Mouse (Mus musculus): ENCODE results near the gene Fam19a5. TPM values are rescaled to one million over a fixed set of nuclear protein-coding genes. Genes with fewer than 3 reads are reported as not detected.

Fam19a5 gene
- polyA plus RNA-seq, 1 experiment: 1.8 TPM

DNA sequence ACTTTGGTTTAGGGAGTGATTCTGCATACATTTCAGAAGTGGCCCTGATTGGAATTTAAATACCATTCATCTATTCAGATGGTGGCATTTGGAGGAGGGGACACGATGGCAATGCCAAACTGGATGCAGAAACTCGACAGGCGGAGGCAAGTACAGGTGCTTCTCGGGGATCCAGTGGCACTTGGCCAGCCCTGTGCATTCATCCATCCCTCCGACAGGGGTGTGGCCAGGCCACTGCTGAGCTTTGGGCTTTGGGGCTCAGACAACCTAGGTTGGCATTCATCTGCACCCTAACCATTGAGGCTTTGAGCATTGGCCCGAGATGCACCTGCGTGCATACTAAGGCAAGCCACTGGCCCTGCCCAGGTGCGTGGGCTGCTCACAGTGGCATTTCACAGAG lies 52.6 kb downstream of the Fam19a5 start:
- H3K4me3 ChIP-seq (ENCODE audit: low read depth, low read length): no peak overlapping the region
- TF ChIP-seq CTCF (IDR thresholded peaks at IDR 0.05; ENCODE audit: extremely low read depth, insufficient read length, insufficient replicate concordance, low read depth, low read length) (no peak), POLR2A (IDR thresholded peaks at IDR 0.05; ENCODE audit: low read depth, low read length) (no peak)
- H3K27ac ChIP-seq (ENCODE audit: insufficient read depth, low read depth, low read length): no peak overlapping the region
- no peaks in the 10 kb centered on the region for H3K36me3 ChIP-seq (ENCODE audit: control insufficient read depth, insufficient read depth, low read length)
- H3K27me3 ChIP-seq (ENCODE audit: control insufficient read depth, insufficient read depth, low read length): no peaks in the 10 kb centered on the region
- 83% methylated on average over 8 of the region's 8 CpGs for WGBS
- H3K4me1 ChIP-seq (ENCODE audit: control insufficient read depth, insufficient read depth, insufficient read length, low read length): no peaks in the 10 kb centered on the region

DNA sequence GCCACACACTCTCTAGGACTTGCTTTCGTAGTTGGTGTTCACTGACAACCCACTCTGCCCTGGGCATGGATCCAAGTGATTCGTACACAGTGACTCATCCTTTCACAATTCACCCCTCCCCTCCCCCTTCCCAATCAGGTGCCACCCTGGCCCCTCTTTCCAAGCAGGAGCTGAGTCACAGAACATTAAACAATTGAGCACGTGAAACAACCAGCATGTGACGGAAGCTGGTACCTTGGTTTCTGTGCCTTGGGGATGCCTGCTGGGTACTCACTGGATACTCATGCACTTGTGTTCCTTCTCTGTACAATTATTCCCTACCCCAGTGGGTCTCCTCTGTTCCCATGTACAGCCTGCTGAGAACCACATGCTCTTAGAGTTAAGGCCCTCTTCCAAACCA lies 53.0 kb downstream of the Fam19a5 start:
- Histone ChIP-seq H3K27ac (ENCODE audit: insufficient read depth, low read depth, low read length) (no peak overlapping the region), H3K4me1 (ENCODE audit: control insufficient read depth, insufficient read depth, insufficient read length, low read length) (no peaks in the 10 kb centered on the region), H3K4me3 (ENCODE audit: low read depth, low read length) (no peak overlapping the region), H3K27me3 (ENCODE audit: control insufficient read depth, insufficient read depth, low read length) (no peaks in the 10 kb centered on the region), H3K36me3 (ENCODE audit: control insufficient read depth, insufficient read depth, low read length) (no peaks in the 10 kb centered on the region)
- 48% methylated on average over 4 of the region's 4 CpGs for WGBS
- TF ChIP-seq CTCF (IDR thresholded peaks at IDR 0.05; ENCODE audit: extremely low read depth, insufficient read length, insufficient replicate concordance, low read depth, low read length) (no peak), POLR2A (IDR thresholded peaks at IDR 0.05; ENCODE audit: low read depth, low read length) (no peak)

DNA sequence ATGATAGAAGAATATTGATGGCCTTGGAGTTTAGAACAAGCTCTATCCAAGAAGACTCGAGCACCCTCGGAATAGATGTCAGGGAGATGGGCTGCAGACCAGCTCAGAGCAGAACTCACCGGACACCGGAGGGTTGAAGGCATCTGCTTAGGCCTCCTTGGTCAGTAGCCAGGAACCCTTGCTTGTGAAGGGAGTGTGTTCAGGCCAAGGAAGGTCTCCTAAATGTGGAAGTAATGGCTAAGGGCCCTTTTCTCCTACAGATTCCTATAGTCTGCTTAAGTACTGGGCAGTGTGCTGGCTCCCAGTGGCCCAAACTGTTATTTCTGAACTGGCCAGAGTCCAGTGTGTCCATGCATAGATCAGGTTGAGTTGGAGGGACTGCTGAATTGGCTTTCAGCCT lies 53.7 kb downstream of the Fam19a5 start:
- Histone ChIP-seq H3K27ac (ENCODE audit: insufficient read depth, low read depth, low read length) (no peak overlapping the region), H3K36me3 (ENCODE audit: control insufficient read depth, insufficient read depth, low read length) (no peaks in the 10 kb centered on the region), H3K27me3 (ENCODE audit: control insufficient read depth, insufficient read depth, low read length) (no peaks in the 10 kb centered on the region), H3K4me3 (ENCODE audit: low read depth, low read length) (no peak overlapping the region), H3K4me1 (ENCODE audit: control insufficient read depth, insufficient read depth, insufficient read length, low read length) (no peaks in the 10 kb centered on the region)
- no peak for TF ChIP-seq POLR2A (IDR thresholded peaks at IDR 0.05; ENCODE audit: low read depth, low read length)
- no peak for TF ChIP-seq CTCF (IDR thresholded peaks at IDR 0.05; ENCODE audit: extremely low read depth, insufficient read length, insufficient replicate concordance, low read depth, low read length)
- 85% methylated on average over 4 of the region's 4 CpGs for WGBS

DNA sequence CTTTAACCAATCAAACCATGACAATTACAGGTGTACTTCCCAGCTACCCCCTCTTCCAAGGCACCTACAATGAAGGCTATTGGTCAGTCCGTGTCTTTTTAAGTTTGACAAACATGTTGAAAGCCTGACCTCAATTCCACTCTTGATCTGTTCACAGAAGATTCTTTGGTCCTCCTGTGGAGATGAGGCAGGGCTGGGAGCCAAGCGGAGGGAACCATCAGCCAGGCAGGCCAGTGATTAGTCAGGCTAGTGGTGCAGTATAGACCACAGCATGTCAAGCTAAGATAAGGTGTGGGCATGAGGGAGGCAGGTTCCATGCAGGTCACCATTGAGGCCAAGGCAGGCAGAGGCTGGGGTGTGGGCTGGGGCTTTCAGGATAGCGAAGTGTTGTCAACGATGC lies 54.5 kb downstream of the Fam19a5 start:
- no peaks in the 10 kb centered on the region for H3K27me3 ChIP-seq (ENCODE audit: control insufficient read depth, insufficient read depth, low read length)
- H3K4me1 ChIP-seq (ENCODE audit: control insufficient read depth, insufficient read depth, insufficient read length, low read length): no peaks in the 10 kb centered on the region
- WGBS: 86% methylated on average over 4 of the region's 4 CpGs
- no peak overlapping the region for H3K27ac ChIP-seq (ENCODE audit: insufficient read depth, low read depth, low read length)
- TF ChIP-seq POLR2A (IDR thresholded peaks at IDR 0.05; ENCODE audit: low read depth, low read length) (no peak), CTCF (IDR thresholded peaks at IDR 0.05; ENCODE audit: extremely low read depth, insufficient read length, insufficient replicate concordance, low read depth, low read length) (no peak)
- H3K36me3 ChIP-seq (ENCODE audit: control insufficient read depth, insufficient read depth, low read length): no peaks in the 10 kb centered on the region
- no peak overlapping the region for H3K4me3 ChIP-seq (ENCODE audit: low read depth, low read length)

DNA sequence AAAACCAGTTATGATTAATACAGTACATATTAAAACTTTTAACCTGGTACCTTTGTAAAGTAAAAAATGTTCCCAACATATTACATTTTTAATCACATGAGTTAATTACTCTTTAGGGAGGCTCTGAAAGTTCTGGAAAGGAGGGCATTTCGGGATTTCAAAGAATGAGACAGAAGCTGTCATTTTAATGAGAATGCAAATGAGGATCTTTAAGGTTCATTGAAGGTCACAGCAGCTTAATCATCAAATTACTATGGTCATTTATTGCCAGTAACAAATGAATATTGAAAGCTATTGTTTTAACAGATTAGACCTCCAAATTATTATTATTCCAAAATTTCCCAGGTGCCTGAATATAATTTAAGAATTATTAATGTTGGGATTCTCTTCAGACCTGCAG lies 59.2 kb downstream of the Fam19a5 start:
- H3K36me3 ChIP-seq (ENCODE audit: control insufficient read depth, insufficient read depth, low read length): no peaks in the 10 kb centered on the region
- H3K4me3 ChIP-seq (ENCODE audit: low read depth, low read length): no peak overlapping the region
- TF ChIP-seq CTCF (IDR thresholded peaks at IDR 0.05; ENCODE audit: extremely low read depth, insufficient read length, insufficient replicate concordance, low read depth, low read length) (no peak), POLR2A (IDR thresholded peaks at IDR 0.05; ENCODE audit: low read depth, low read length) (no peak)
- H3K27me3 ChIP-seq (ENCODE audit: control insufficient read depth, insufficient read depth, low read length): no peaks in the 10 kb centered on the region
- no peak overlapping the region for H3K27ac ChIP-seq (ENCODE audit: insufficient read depth, low read depth, low read length)
- 78% methylated on average over 1 of the region's 1 CpGs for WGBS
- H3K4me1 ChIP-seq (ENCODE audit: control insufficient read depth, insufficient read depth, insufficient read length, low read length): no peaks in the 10 kb centered on the region

DNA sequence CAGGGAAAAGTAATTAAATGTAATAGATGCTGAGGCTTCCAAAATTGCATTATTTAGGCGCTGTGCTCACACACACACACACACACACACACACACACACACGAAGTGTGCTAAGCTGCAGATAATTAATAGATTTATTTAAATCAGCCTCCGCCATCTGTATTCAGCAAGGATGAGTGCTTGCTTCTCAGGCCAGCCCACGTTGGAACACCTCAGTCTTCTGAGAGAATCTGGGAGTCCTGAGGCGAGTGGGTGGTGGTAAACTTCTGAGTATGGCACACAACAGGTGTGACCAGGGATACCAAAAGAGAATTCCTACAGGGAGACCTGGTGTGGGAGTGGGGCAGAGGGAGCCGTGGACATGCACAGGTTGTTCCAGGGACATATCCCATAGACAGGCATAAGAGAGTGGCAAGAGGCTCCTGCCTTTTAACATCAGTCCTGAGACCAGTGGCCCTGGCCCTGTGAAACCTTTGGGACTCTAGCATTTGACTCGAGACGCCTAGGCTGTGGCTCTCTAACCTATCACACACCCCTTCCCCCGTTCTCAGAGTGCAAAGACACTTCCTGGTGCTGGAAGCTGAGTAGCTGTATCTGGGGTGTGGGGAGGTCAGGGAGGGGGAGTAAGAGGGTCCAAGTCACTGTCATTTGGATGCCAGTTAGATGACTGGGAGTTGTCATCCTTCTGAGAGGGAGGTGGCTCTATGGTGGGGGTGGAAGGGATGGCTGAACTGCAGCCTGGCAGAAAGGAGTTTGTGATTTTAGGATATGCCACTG lies 61.6 kb downstream of the Fam19a5 start:
- WGBS: 55% methylated on average over 9 of the region's 9 CpGs
- no peak for TF ChIP-seq POLR2A (IDR thresholded peaks at IDR 0.05; ENCODE audit: low read depth, low read length)
- no peak for TF ChIP-seq CTCF (IDR thresholded peaks at IDR 0.05; ENCODE audit: extremely low read depth, insufficient read length, insufficient replicate concordance, low read depth, low read length)
- Histone ChIP-seq H3K27ac (ENCODE audit: insufficient read depth, low read depth, low read length) (no peak overlapping the region), H3K4me1 (ENCODE audit: control insufficient read depth, insufficient read depth, insufficient read length, low read length) (no peaks in the 10 kb centered on the region), H3K4me3 (ENCODE audit: low read depth, low read length) (no peak overlapping the region), H3K27me3 (ENCODE audit: control insufficient read depth, insufficient read depth, low read length) (no peaks in the 10 kb centered on the region), H3K36me3 (ENCODE audit: control insufficient read depth, insufficient read depth, low read length) (no peaks in the 10 kb centered on the region)

DNA sequence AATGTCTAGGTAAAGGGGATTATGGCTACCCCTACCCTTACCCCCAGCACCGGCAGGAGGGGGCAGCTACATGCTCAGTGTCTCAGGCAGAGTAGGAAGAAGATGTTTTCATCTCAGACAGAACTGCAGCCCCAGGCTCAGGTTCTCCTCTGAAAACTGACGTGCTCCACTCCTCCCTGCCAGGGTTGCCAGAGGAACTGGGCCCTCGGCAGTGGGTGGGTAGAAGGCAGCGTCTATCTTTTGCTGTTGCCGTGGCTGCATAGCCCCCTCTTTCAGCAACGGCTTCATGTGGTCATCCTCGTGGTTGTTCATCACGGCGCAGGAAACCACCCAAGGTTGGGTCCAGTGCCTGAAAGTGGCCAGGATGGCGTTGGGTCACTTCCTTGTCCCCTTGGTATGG lies 62.6 kb downstream of the Fam19a5 start:
- H3K4me1 ChIP-seq (ENCODE audit: control insufficient read depth, insufficient read depth, insufficient read length, low read length): no peaks in the 10 kb centered on the region
- H3K27me3 ChIP-seq (ENCODE audit: control insufficient read depth, insufficient read depth, low read length): no peaks in the 10 kb centered on the region
- H3K4me3 ChIP-seq (ENCODE audit: low read depth, low read length): no peak overlapping the region
- no peak overlapping the region for H3K27ac ChIP-seq (ENCODE audit: insufficient read depth, low read depth, low read length)
- no peak for TF ChIP-seq POLR2A (IDR thresholded peaks at IDR 0.05; ENCODE audit: low read depth, low read length)
- no peak for TF ChIP-seq CTCF (IDR thresholded peaks at IDR 0.05; ENCODE audit: extremely low read depth, insufficient read length, insufficient replicate concordance, low read depth, low read length)
- no peaks in the 10 kb centered on the region for H3K36me3 ChIP-seq (ENCODE audit: control insufficient read depth, insufficient read depth, low read length)
- 73% methylated on average over 10 of the region's 10 CpGs for WGBS
